Mouse (Mus musculus) adrenal gland (tissue): ENCODE measurements around the gene Izumo4.

Experiments
- intact Hi-C: fragments of 180-260 bp; cut with DNase I; formaldehyde crosslinking; loops from one replicate; pipeline ENCODE4 v1.15.1; 2025

Gene Izumo4

GRCm38 (mm10) chr10:80705033-80705432 is 3.0 kb downstream of the Izumo4 start:
- intact Hi-C loops = no loop called here

- intact Hi-C loops = no loop called here
These were observed 3.5 kb downstream of the Izumo4 start for GRCm38 (mm10) chr10:80705479-80705878.

- intact Hi-C loops = no loop called here
These were observed 8.8 kb downstream of the Izumo4 start for GRCm38 (mm10) chr10:80710834-80711233.

GRCm38 (mm10) chr10:80717281-80717680 is 15.3 kb downstream of the Izumo4 start:
- intact Hi-C loops = no loop called here

GRCm38 (mm10) chr10:80727369-80728127 is 25.6 kb downstream of the Izumo4 start:
- intact Hi-C loops = no loop called here

GRCm38 (mm10) chr10:80732611-80733101 is 30.7 kb downstream of the Izumo4 start:
- intact Hi-C loops = no loop called here

- intact Hi-C loops = loop anchor here (5.0 kb wide), 1 partner anchor 34 kb away; the partner anchor contains the start of genes Izumo4 and Mob3a
These were observed 34.7 kb downstream of the Izumo4 start for GRCm38 (mm10) chr10:80736731-80737130.

GRCm38 (mm10) chr10:80738657-80739056 is 36.7 kb downstream of the Izumo4 start:
- intact Hi-C loops = loop anchor here (5.0 kb wide), 1 partner anchor 36 kb away; the partner anchor contains the start of genes Izumo4 and Mob3a

- intact Hi-C loops = no loop called here
These were observed 39.2 kb downstream of the Izumo4 start for GRCm38 (mm10) chr10:80741146-80741545.

- intact Hi-C loops = no loop called here
These were observed 39.7 kb downstream of the Izumo4 start for GRCm38 (mm10) chr10:80741634-80742179.

GRCm38 (mm10) chr10:80742180-80742978 is 40.4 kb downstream of the Izumo4 start, which contains the start of gene Ap3d1:
Gene Ap3d1 (minus strand): TSS chr10:80742264.
- intact Hi-C loops = no loop called here

- intact Hi-C loops = no loop called here
These were observed 42.3 kb downstream of the Izumo4 start for GRCm38 (mm10) chr10:80744262-80744661.

- intact Hi-C loops = loop anchor here (5.0 kb wide), 2 partner anchors 60 to 245 kb away; partner anchors contain the start of gene Amh
These were observed 45.4 kb downstream of the Izumo4 start for GRCm38 (mm10) chr10:80747410-80747809.

GRCm38 (mm10) chr10:80748609-80749008 is 46.6 kb downstream of the Izumo4 start:
- intact Hi-C loops = loop anchor here (2.0 to 5.0 kb wide), 3 partner anchors 59 to 244 kb away; partner anchors contain the start of gene Amh

GRCm38 (mm10) chr10:80751188-80751832 is 49.3 kb downstream of the Izumo4 start:
- intact Hi-C loops = no loop called here

GRCm38 (mm10) chr10:80752079-80752625 is 50.2 kb downstream of the Izumo4 start:
- intact Hi-C loops = no loop called here

- intact Hi-C loops = loop anchor here (2.0 kb wide), 1 partner anchor 44 kb away; the partner anchor contains the start of genes Plekhj1 and Sf3a2
These were observed 52.8 kb downstream of the Izumo4 start, which contains the start of gene Dot1l for GRCm38 (mm10) chr10:80754594-80755290. Gene Dot1l (plus strand): TSS chr10:80755206.
